Mouse (Mus musculus) gastrocnemius, postnatal 10 days (tissue): ENCODE measurements around the gene Cmbl. TPM values are rescaled to one million over a fixed set of nuclear protein-coding genes. Genes with fewer than 3 reads are reported as not detected.
A peak's percentile ranks its signal among the peaks of the same experiment; 100 is the strongest.
"Not testable (repeated sequence)": the region's sequence is repeated elsewhere in the genome, so short reads cannot be mapped to it uniquely, and the experiment has no call there.

Source experiments
- DNase-seq: peaks from one replicate; pipeline ENCODE4 v3.0.0; 2021; ENCODE audit warnings: mixed read lengths
- total RNA-seq, 2 experiments: library from RNA; stranded (reverse); gene quantifications; 2 replicates each; pipeline ENCODE4 v1.2.3; 2021

Cmbl gene
- total RNA-seq, 2 experiments from 2014 or later = 48.0 to 51.9 TPM

GRCm38 (mm10) chr15:31542013-31542958 is 22.9 kb upstream of the Cmbl start:
- no peak for DNase-seq

- DNase-seq = no peak
These were observed 21.9 kb upstream of the Cmbl start for GRCm38 (mm10) chr15:31543246-31543645.

GRCm38 (mm10) chr15:31545058-31545457 is 20.1 kb upstream of the Cmbl start:
- no peak for DNase-seq

- no peak for DNase-seq
These were observed 18.9 kb upstream of the Cmbl start for GRCm38 (mm10) chr15:31546291-31546690.

- DNase-seq = no peak
These were observed 17.8 kb upstream of the Cmbl start for GRCm38 (mm10) chr15:31547421-31547820.

DNA sequence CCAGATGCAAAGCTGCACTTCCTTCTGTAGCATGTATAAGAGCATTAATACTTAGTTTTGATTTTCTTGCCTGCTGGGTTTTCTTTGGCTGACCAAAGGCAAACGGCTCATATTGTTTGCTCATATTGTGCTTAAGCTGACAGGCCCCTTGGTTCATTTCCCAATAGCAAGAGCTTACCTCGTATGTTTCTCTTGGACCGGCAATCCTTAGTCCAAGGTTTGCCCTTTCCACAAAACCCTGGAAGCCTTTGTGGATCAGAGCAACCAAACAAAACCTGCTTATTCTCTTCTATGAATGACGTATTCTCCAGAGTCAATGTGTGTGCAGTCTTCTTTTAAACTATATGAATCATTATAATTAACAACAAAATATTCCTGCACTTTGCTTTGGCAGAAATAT is 14.8 kb upstream of the Cmbl start:
- DNase-seq = no peak

GRCm38 (mm10) chr15:31554855-31555254 is 10.3 kb upstream of the Cmbl start:
- DNase-seq = no peak

- DNase-seq = no peak
These were observed 3.8 kb upstream of the Cmbl start for GRCm38 (mm10) chr15:31561390-31561789.

- no peak for DNase-seq
These were observed 3.2 kb upstream of the Cmbl start for GRCm38 (mm10) chr15:31561976-31562375.

- DNase-seq = no peak
These were observed 2.3 kb upstream of the Cmbl start for GRCm38 (mm10) chr15:31562847-31563246.

- DNase-seq = no peak
These were observed 1.3 kb upstream of the Cmbl start for GRCm38 (mm10) chr15:31563577-31564546.

DNA sequence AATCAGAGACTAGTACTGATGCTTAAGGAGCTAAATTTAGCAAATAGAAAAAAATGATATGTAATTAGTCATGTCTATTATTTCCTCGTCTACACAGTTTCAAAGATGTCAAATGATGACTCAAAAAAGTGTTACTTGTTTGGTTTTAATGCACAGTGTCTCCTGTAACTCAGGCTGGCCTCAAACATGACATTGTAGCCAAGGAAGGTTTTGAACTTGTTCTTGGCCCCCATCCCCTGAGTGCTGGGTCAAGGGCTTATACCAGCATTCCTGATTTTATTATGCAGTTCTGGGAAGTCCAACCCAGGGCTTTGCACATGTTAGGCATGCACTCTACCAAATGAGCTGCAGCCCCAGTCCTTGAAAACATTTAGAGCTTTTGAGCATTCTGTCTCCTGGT is 597 bp downstream of the Cmbl start:
- no peak for DNase-seq

GRCm38 (mm10) chr15:31567431-31567830 is 2.2 kb downstream of the Cmbl start:
- no peak for DNase-seq

DNA sequence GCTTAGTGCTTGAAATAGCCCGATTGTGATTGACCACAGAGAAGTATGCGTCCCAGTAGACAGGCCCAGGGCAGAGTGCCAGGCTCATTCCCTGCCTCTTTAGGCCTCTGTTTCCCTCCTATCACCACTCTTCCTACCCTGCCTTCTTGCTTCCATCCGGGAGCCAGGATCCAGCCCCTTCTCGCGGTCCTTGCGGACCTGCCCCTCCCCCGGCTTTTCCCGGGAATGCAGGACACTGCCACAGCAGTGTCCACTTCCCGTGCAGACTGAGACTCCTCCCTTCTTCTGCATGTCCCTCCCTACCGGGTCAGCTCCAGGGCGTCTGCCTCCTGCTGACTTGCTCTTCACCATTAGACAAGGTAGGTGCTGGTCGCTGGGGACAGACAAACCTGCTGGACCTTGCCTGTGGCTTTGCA is 3.4 kb downstream of the Cmbl start:
- DNase-seq = peak; percentile 53

- DNase-seq = peak; percentile 29
These were observed 4.3 kb downstream of the Cmbl start for GRCm38 (mm10) chr15:31569325-31570022.

GRCm38 (mm10) chr15:31570959-31571358 is 5.8 kb downstream of the Cmbl start:
- DNase-seq = no peak

- peak; percentile 21 for DNase-seq
These were observed 6.9 kb downstream of the Cmbl start for GRCm38 (mm10) chr15:31571906-31572722.

- no peak for DNase-seq
These were observed 8.1 kb downstream of the Cmbl start for GRCm38 (mm10) chr15:31573287-31573686.

DNA sequence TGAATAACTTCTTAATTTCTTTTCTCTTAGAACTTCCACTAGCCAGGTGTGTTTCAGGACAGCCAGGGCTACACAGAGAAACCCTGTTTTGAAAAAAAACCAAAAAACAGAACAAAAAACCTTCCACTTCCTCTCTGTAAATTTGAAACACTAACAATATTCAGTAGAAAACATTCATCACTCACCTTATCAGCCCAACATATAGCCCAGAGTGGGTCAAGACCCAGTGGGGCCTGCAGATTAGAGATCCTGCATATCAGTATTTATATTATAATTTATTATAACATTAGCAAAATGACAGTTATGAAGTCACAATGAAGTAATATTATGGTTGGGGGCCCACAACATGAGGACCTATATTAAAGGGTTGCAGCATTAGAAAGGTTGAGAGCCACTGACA is 8.5 kb downstream of the Cmbl start:
- DNase-seq = no peak

DNA sequence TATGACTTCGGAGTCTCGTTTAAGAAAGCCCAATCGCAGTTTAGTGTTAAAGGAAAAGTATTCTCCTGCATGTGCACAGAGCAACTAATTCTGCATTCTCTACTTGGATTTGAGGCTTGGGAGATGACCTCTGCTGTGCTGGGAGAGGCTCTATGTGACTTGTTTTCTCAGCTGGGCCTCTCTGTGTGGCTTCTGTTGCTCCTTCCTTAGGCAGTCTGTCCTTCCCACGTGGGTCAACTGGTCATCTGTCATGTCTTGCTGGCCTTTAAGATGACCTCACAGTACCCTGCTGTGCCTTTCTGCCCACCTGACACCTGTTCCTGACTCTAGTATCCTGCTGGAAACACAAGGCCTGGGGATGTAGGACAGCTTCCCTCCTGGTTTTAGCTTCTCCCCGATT is 10.9 kb downstream of the Cmbl start:
- DNase-seq = no peak

- not testable (repeated sequence) for DNase-seq
These were observed 15.9 kb downstream of the Cmbl start for GRCm38 (mm10) chr15:31581086-31581485.
